Mouse (Mus musculus) CH12.LX (cell line): ENCODE results near the gene A630001G21Rik. TPM values are rescaled to one million over a fixed set of nuclear protein-coding genes. Genes with fewer than 3 reads are reported as not detected.
A peak's percentile ranks its signal among the peaks of the same experiment; 100 is the strongest.

Experiments used
- DNase-seq: peaks from one replicate; pipeline ENCODE4 v3.0.0-alpha.2; 2013; ENCODE audit errors: extremely low read depth
- H3K27ac ChIP-seq: 2 replicates; pipeline ENCODE4 v1.5.1; 2012; ENCODE audit warnings: low read depth, mild to moderate bottlenecking, control low read depth, moderate library complexity; ENCODE audit not compliant: insufficient read depth
- H3K27me3 ChIP-seq: replicated peaks from 2 replicates; pipeline ENCODE3; 2012; ENCODE audit warnings: inconsistent platforms
- H3K36me3 ChIP-seq, 2 experiments: replicated peaks in 1 of 2; 2 replicates each; pipeline versions ENCODE3 to v1.6.1; 2012; ENCODE audit warnings: inconsistent platforms in 1 of 2, low read length in 1 of 2, mild to moderate bottlenecking in 1 of 2, mixed read lengths in 1 of 2, moderate library complexity in 1 of 2; ENCODE audit not compliant: control insufficient read depth in 1 of 2, insufficient read depth in 1 of 2
- H3K4me1 ChIP-seq, 2 experiments: 2 replicates each; pipeline ENCODE4 v1.6.1; 2012; ENCODE audit warnings: inconsistent platforms in 1 of 2, moderate library complexity in 1 of 2; ENCODE audit not compliant: insufficient read depth in 2 of 2, control insufficient read depth in 1 of 2
- H3K4me2 ChIP-seq: 2 replicates; pipeline ENCODE4 v1.6.1; 2012; ENCODE audit warnings: low read depth, mild to moderate bottlenecking, control low read depth; ENCODE audit not compliant: poor library complexity, insufficient read depth, severe bottlenecking
- H3K4me3 ChIP-seq, 3 experiments: fragments of 150-350 bp in 1 of 3; sonication (generic) in 1 of 3; replicated peaks in 1 of 3; 2 replicates each; pipeline versions ENCODE3 to v1.5.1; 2011 to 2012; ENCODE audit warnings: low read depth in 2 of 3, low read length in 2 of 3, mild to moderate bottlenecking in 2 of 3, moderate library complexity in 2 of 3, control low read depth in 1 of 3, improper control_type of control experiment in 1 of 3, inconsistent platforms in 1 of 3, mixed read lengths in 1 of 3; ENCODE audit not compliant: poor library complexity in 1 of 3
- H3K79me2 ChIP-seq: replicated peaks from 2 replicates; pipeline ENCODE4 v1.6.1; 2012; ENCODE audit warnings: mild to moderate bottlenecking, moderate library complexity; ENCODE audit not compliant: control insufficient read depth, poor library complexity, insufficient read depth, severe bottlenecking; ENCODE audit errors: extremely low read depth
- H3K9ac ChIP-seq: 2 replicates; pipeline ENCODE4 v1.6.1; 2012; ENCODE audit warnings: low read depth, mild to moderate bottlenecking, control low read depth, moderate library complexity; ENCODE audit not compliant: insufficient read depth
- H3K9me3 ChIP-seq: replicated peaks from 2 replicates; pipeline ENCODE3; 2012; ENCODE audit warnings: low read length, inconsistent platforms, mixed read lengths
- BHLHE40 ChIP-seq: IDR thresholded peaks from 2 replicates; pipeline ENCODE4 v1.6.1; 2011; ENCODE audit warnings: mild to moderate bottlenecking, low read depth, low read length, improper control_type of control experiment
- CHD1 ChIP-seq: IDR thresholded peaks from 2 replicates; pipeline ENCODE4 v1.6.1; 2012; ENCODE audit warnings: low read depth, low read length, improper control_type of control experiment, inconsistent platforms
- CHD2 ChIP-seq: IDR thresholded peaks from 2 replicates; pipeline ENCODE4 v1.6.1; 2011; ENCODE audit warnings: low read length, improper control_type of control experiment
- CTCF ChIP-seq, 2 experiments: IDR thresholded peaks in 1 of 2; conservative IDR thresholded peaks in 1 of 2; 2 replicates each; pipeline ENCODE4 v1.5.1; 2011 to 2012; ENCODE audit warnings: low read depth in 2 of 2, low read length in 2 of 2, improper control_type of control experiment in 1 of 2, inconsistent platforms in 1 of 2, mild to moderate bottlenecking in 1 of 2, moderate library complexity in 1 of 2
- ELF1 ChIP-seq: IDR thresholded peaks from 2 replicates; pipeline ENCODE4 v1.6.1; 2014; ENCODE audit warnings: low read depth, mild to moderate bottlenecking, inconsistent platforms, low read length, improper control_type of control experiment
- ETS1 ChIP-seq: conservative IDR thresholded peaks from 2 replicates; pipeline ENCODE4 v1.6.1; 2012; ENCODE audit warnings: low read depth, mild to moderate bottlenecking, inconsistent platforms, low read length, improper control_type of control experiment, moderate library complexity
- HCFC1 ChIP-seq: IDR thresholded peaks from 2 replicates; pipeline ENCODE4 v1.6.1; 2012; ENCODE audit warnings: low read depth, mild to moderate bottlenecking, inconsistent platforms, low read length, improper control_type of control experiment
- IRF4 ChIP-seq: IDR thresholded peaks from 2 replicates; pipeline ENCODE4 v1.6.1; 2014; ENCODE audit warnings: low read depth, mild to moderate bottlenecking, inconsistent platforms, low read length, improper control_type of control experiment
- JUND ChIP-seq: conservative IDR thresholded peaks from 2 replicates; pipeline ENCODE4 v1.6.1; 2011; ENCODE audit warnings: low read depth, low read length, improper control_type of control experiment
- MAFK ChIP-seq: IDR thresholded peaks from 2 replicates; pipeline ENCODE4 v1.6.1; 2011; ENCODE audit warnings: low read length, improper control_type of control experiment; ENCODE audit not compliant: insufficient replicate concordance
- MEF2A ChIP-seq: IDR thresholded peaks from 2 replicates; pipeline ENCODE4 v1.6.1; 2014; ENCODE audit warnings: low read depth, mild to moderate bottlenecking, inconsistent platforms, low read length, improper control_type of control experiment, borderline replicate concordance
- MXI1 ChIP-seq: IDR thresholded peaks from 2 replicates; pipeline ENCODE4 v1.6.1; 2011; ENCODE audit warnings: mild to moderate bottlenecking, low read depth, low read length, improper control_type of control experiment
- MYC ChIP-seq: IDR thresholded peaks from 2 replicates; pipeline ENCODE4 v1.6.1; 2011; ENCODE audit warnings: low read depth, mild to moderate bottlenecking, improper control_type of control experiment, low read length
- PAX5 ChIP-seq: IDR thresholded peaks from 2 replicates; pipeline ENCODE4 v1.6.1; 2012; ENCODE audit warnings: low read length, inconsistent platforms, mixed read lengths
- POLR2A ChIP-seq: IDR thresholded peaks from 2 replicates; pipeline ENCODE4 v1.6.1; 2011; ENCODE audit warnings: low read depth, mild to moderate bottlenecking, improper control_type of control experiment, low read length
- POLR2AphosphoS2 ChIP-seq: IDR thresholded peaks from 2 replicates; pipeline ENCODE4 v1.6.1; 2011; ENCODE audit warnings: low read depth, low read length, improper control_type of control experiment
- RAD21 ChIP-seq: IDR thresholded peaks from 2 replicates; pipeline ENCODE4 v1.6.1; 2011; ENCODE audit warnings: low read depth, mild to moderate bottlenecking, low read length, improper control_type of control experiment, moderate library complexity
- SIN3A ChIP-seq: IDR thresholded peaks from 2 replicates; pipeline ENCODE4 v1.6.1; 2012; ENCODE audit warnings: low read length, improper control_type of control experiment, inconsistent platforms
- SMC3 ChIP-seq: IDR thresholded peaks from 2 replicates; pipeline ENCODE4 v1.6.1; 2011; ENCODE audit warnings: low read depth, low read length, improper control_type of control experiment
- UBTF ChIP-seq: IDR thresholded peaks from 2 replicates; pipeline ENCODE4 v1.6.1; 2012; ENCODE audit warnings: low read depth, mild to moderate bottlenecking, inconsistent platforms, low read length, improper control_type of control experiment, moderate library complexity
- USF1 ChIP-seq: IDR thresholded peaks from 2 replicates; pipeline ENCODE4 v1.6.1; 2014; ENCODE audit warnings: low read depth, mild to moderate bottlenecking, inconsistent platforms, low read length, improper control_type of control experiment
- ZC3H11A ChIP-seq: IDR thresholded peaks from 2 replicates; pipeline ENCODE4 v1.6.1; 2012; ENCODE audit warnings: low read depth, mild to moderate bottlenecking, inconsistent platforms, low read length, improper control_type of control experiment
- ZMIZ1 ChIP-seq: IDR thresholded peaks from 2 replicates; pipeline ENCODE4 v1.6.1; 2012; ENCODE audit warnings: low read depth, mild to moderate bottlenecking, inconsistent platforms, low read length, improper control_type of control experiment
- ZNF384 ChIP-seq: IDR thresholded peaks from 2 replicates; pipeline ENCODE4 v1.6.1; 2012; ENCODE audit warnings: low read depth, low read length, improper control_type of control experiment, inconsistent platforms
- dilution Hi-C: fragments of 300-500 bp; cut with MboI; formaldehyde crosslinking; loops from 2 replicates; pipeline ENCODE4 v1.14.3; 2020; ENCODE audit warnings: low sequenced_read_pairs; ENCODE audit not compliant: extremely low pct_unique_long_range_greater_than_20kb, extremely low pct_ligation_motif_present
- in situ Hi-C: fragments of 300-500 bp; cut with MboI; formaldehyde crosslinking; loops from 3 replicates; pipeline ENCODE4 v1.14.3; 2019; ENCODE audit warnings: low sequenced_read_pairs, low pct_ligation_motif_present, low pct_unique_long_range_greater_than_20kb, mixed read lengths
- polyA plus RNA-seq: library from polyadenylated mRNA; unstranded; fragments of >175 nt; gene quantifications from 2 replicates; pipeline ENCODE4 v1.2.1, GENCODE M21; 2012; ENCODE audit warnings: low read depth; ENCODE audit not compliant: insufficient read length
- total RNA-seq, 2 experiments: library from RNA; depleted of rRNA; stranded (reverse); fragments of 300-350 nt in 1 of 2; fragments of >200 nt in 1 of 2; gene quantifications; 2 replicates each; pipeline ENCODE4 v1.2.3; 2012 to 2014

Gene A630001G21Rik
- total and polyA plus RNA-seq, 3 experiments: 55.8 to 151 (median 139) TPM

DNA sequence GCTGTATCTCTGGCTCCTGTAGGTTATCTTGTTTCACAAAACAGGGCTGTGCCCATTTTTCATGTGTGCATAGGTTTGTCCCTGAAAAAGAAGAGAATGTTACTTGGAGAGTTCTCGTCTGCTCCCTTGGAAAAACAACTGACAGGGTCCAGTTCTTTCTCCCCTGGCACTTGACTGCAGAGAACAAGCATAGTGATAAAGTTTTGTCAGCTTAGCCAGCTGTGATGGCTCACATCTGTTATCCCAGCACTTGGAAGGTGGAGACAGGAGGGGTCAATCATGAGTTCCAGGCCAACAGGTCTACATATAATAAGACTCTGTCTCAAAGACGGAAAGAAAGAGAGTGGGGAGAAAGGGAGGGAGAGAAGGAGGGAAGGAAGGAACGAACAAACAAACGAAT lies 59.4 kb downstream of the A630001G21Rik start:
- peaks cover 1% of the 10 kb centered on the region for H3K79me2 ChIP-seq
- H3K4me1 ChIP-seq: 0 out of 4 replicates have a peak, but pooled peaks cover 0 to 1% of the 10 kb centered on the region in 2 experiments
- TF ChIP-seq IRF4: no peak
- TF ChIP-seq ZC3H11A: no peak
- TF ChIP-seq JUND: no peak
- no peak for TF ChIP-seq MEF2A
- TF ChIP-seq CHD2: no peak
- no peak overlapping the region for H3K9ac ChIP-seq
- H3K27me3 ChIP-seq: no peaks in the 10 kb centered on the region
- H3K4me2 ChIP-seq: no peak overlapping the region
- no peak overlapping the region for H3K4me3 ChIP-seq
- in situ Hi-C loops: no loop called here
- H3K9me3 ChIP-seq: no peaks in the 10 kb centered on the region
- dilution Hi-C loops: no loop called here
- H3K36me3 ChIP-seq: peaks cover 63 to 80% of the 10 kb centered on the region in 2 experiments
- H3K27ac ChIP-seq: no peak overlapping the region
- no peak for DNase-seq

- H3K9me3 ChIP-seq: no peaks in the 10 kb centered on the region
- in situ Hi-C loops (no loop called here), dilution Hi-C loops (no loop called here)
- no peak overlapping the region for H3K4me3 ChIP-seq
- H3K4me2 ChIP-seq: no peak overlapping the region
- H3K27ac ChIP-seq: no peak overlapping the region
- TF ChIP-seq BHLHE40 (no peak), ELF1 (no peak), USF1 (no peak), SIN3A (no peak), HCFC1 (no peak), UBTF (no peak), RAD21 (no peak), CHD2 (0 out of 2 replicates have a peak, but pooled peaks have one; percentile 2), MAFK (no peak), SMC3 (no peak; the same call in 1 of the 2 replicates), POLR2A (peak; percentile 25; the same call in 1 of the 2 replicates), PAX5 (no peak), CTCF (conservative IDR thresholded peaks at IDR 0.05 in 1 of 2, IDR thresholded peaks at IDR 0.05 in 1 of 2; ENCODE audit: low read depth in 2 of 2, low read length in 2 of 2) (no peak), MXI1 (no peak), ZNF384 (no peak), POLR2AphosphoS2 (peak; percentile 88), ETS1 (no peak), MYC (no peak), CHD1 (no peak), ZMIZ1 (0 out of 2 replicates have a peak, but pooled peaks have one; percentile 53)
- TF ChIP-seq, all 38 proteins: peak for 4
- Histone ChIP-seq H3K27me3 (no peaks in the 10 kb centered on the region), H3K79me2 (no peaks in the 10 kb centered on the region), H3K4me1 (peaks cover 0 to 4% of the 10 kb centered on the region in 2 experiments; a peak in 1 of 4 replicates), H3K36me3 (peaks cover 37 to 55% of the 10 kb centered on the region in 2 experiments), H3K9ac (no peak overlapping the region)
- DNase-seq: no peak
Observed at GRCm38 (mm10) chr1:85716447-85717027, 61.9 kb downstream of the A630001G21Rik start.
